Mouse (Mus musculus) cerebellum, postnatal 10 days (tissue): ENCODE data around the gene Taok1.
"Not testable (repeated sequence)": the region's sequence is repeated elsewhere in the genome, so short reads cannot be mapped to it uniquely, and the experiment has no call there.

Source experiments
- DNase-seq, 2 experiments: peaks; one replicate each; pipeline ENCODE4 v3.0.0; 2021; ENCODE audit warnings: mixed read lengths in 2 of 2

Taok1 gene

DNA sequence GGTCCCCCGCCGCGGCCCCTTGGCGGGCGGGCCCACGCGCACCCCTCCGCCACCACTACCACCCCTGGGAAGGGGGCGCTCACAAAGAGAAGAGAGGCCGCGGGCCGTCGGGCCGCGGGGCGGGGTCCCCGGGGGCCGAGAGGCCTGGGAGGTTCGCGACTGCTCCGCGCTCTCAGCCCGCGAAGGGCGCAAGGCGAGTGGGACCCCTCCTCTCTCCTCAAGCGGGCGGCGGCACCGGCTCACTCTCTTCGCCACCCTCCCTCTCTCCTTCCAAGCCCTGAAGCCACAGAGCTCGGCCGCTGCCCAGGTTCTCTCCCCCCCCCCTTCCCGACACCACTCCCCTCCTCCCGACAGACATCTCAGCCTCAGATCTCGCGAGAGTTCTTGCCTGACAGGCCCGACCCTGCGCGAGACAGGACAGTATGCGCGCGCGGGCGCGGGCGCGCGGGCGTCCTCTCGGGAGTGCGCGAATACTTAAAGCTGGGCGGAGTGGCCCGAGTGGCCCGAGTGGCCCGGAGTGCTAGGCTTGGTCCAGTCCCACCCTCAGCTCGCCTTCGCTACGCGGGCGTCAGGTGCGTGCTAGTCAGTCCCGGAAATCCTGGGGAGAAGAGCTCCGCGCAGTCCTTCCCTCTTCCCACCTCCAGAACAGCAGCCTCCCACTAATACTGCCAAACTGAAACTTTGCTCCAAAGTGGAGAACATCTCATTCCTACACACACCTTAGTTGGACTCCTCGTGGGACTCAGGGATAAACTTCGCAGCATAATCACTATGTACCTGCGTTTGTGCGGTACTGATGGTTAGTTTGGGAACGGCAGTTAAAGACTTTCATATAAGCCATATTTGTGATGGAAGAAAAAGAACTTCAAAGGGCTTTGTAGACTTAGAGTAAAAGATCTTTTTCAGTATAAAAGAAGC is at the start of gene Taok1:
TSS of gene Taok1 (minus strand) at position 278 of the 918 bp plus-strand sequence.
- peak; percentile 98 for DNase-seq

DNA sequence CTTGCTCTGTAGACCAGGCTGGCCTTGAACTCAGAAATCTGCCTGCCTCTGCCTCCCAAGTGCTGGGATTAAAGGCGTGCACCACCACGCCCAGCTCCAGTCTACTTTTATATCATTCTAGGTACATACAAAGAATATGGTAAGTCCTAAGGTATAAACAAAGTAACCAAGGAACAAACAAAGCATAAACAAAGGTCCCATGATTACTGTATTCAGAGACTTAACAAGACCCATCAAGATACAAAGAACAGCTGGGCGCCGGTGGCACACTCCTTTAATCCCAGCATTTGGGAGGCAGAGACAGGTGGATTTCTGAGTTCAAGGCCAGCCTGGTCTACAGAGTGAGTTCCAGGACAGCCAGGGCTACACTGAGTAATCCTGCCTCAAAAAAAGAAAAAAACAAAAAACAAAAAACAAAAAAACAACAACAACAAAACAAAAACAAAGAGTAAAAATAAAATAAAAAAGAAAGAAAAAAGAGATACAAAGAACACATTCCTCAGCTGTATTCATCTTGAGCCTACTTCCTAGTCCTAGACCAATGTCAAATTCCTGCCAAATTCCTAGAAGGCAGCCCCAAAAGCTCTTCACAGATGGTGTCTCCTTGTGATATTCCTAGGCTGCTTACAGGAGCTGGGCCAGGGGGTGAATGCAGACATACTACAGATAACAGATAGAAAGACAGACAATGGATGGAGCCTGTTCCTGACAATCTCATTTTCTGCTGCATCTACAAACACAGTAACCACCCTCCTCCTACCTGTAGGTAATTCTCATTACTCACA is 46.0 kb upstream of the Taok1 start:
- DNase-seq: not testable (repeated sequence)

DNA sequence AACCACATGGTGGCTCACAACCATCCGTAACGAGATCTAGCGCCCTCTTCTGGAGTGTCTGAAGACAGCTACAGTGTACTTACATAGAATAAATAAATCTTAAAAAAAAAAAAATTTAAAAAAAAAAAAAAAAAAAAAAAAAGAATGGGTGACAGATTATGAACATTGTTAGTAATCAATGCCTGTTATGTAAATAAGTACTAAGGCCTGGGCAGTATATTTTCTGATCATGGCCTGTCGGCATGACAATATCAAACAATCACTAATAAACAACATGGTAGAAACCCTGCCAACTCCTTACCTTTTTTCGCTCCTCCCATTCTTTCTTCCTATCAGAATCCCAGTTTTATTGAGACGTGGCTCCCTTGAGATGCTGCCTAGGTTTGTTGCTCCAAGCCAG is 44.9 kb upstream of the Taok1 start:
- DNase-seq: no peak

DNA sequence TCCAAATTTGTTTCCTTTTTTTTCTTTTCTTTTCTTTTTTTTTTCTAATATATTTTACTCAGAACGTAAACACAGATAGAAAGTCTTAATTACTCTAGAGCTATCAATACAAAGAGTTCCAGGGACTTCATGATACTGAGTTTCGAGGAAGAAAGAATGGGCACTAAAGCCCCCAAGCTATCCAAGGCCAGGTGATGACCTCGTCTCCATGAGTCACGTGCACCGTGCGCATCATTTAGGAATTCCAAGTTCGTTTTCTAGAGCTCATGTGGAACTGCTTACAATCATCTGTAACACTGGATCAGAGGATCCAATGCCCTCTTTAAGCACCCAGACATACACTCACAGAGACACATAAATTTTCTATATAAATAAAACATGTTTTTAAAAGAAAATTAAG is 41.3 kb upstream of the Taok1 start:
- DNase-seq: no peak

- peak; percentile 62 to 73 for DNase-seq
These were observed 37.9 kb upstream of the Taok1 start for GRCm38 (mm10) chr11:77645481-77645880.

- DNase-seq: no peak
These were observed 33.8 kb upstream of the Taok1 start for GRCm38 (mm10) chr11:77641390-77641789.

- peak; percentile 89 to 91 for DNase-seq
These were observed 22.6 kb upstream of the Taok1 start for GRCm38 (mm10) chr11:77630257-77630670.

- peak in 1 of 2 experiments; percentile 58 for DNase-seq
These were observed 21.9 kb upstream of the Taok1 start for GRCm38 (mm10) chr11:77629476-77629875.

- DNase-seq: no peak
These were observed 19.3 kb upstream of the Taok1 start for GRCm38 (mm10) chr11:77626596-77627535.

- DNase-seq: peak; percentile 81 to 84
These were observed 17.6 kb upstream of the Taok1 start for GRCm38 (mm10) chr11:77625061-77625855.

GRCm38 (mm10) chr11:77624441-77625060 is 16.9 kb upstream of the Taok1 start:
- DNase-seq: peak; percentile 61 to 65

DNA sequence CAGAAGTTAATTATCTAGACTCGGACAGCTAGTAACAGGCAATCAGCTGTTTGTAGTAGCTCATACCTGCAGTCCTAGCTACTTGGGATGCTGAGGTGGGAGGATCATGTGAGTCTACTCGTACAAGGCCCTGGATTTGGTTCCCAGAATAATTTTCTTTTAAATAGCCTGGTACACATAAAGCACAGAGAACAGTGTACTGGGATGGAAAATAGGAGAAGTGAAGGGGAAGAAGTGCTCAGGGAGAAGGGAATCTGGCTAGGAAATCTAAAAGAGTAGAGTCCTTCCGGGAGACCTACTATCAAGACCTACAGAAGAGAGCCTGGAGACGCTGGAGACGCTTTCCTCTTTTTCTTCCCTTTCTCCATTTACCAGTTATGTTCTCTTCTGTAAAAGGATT is 16.4 kb upstream of the Taok1 start:
- DNase-seq: no peak

DNA sequence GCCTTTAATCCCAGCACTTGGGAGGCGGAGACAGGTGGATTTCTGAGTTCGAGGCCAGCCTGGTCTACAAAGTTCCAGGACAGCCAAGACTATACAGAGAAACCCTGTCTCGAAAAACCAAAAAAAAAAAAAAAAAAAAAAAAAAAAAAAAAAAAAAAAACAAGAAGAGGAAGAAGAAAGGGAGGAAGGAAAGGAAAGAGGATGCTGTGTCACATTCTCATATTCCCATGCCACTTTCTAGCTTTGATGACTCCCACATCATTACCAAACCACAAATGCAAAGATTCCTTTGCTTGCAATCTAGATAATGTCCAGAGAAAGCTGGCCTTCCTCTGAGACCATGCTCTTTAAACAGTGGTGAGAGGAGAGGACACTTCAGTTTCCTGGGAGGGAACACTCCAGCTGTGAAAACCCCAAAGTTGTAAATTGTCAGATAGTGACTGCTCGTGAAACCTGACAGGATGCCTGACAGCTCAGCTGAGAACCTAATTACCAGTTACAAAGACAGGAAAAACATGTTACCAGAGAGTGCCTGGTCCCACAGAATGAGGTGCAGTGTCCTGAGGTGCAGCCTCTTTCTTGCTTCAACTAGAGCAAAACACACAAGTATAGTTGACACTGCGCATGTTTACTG is 14.4 kb upstream of the Taok1 start:
- DNase-seq: no peak

DNA sequence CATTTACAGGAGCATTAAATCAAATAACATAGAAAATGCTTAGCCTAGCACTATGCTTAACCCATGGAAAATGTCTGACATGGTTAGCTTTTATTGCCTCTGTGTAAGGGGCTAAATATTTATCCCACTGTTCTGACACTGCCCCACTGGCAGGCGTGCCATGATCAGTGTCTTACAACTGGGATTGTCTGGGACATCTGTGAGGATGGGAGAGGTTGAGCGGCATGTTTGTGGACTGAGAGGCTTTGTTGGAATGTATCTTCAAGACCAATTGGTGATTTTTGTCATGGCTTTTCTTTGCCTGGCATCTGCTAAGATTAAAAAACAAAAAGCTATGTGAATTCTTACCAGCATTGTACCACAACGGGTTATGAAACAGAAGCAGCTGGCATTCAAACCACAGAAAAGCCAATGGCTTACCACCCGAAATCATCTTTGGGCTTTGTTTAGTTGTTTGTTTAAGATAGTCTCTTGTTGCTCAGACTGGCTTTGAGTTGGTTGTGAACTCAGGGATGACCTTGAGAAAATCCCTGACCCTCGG is 7.5 kb upstream of the Taok1 start:
- no peak for DNase-seq

DNA sequence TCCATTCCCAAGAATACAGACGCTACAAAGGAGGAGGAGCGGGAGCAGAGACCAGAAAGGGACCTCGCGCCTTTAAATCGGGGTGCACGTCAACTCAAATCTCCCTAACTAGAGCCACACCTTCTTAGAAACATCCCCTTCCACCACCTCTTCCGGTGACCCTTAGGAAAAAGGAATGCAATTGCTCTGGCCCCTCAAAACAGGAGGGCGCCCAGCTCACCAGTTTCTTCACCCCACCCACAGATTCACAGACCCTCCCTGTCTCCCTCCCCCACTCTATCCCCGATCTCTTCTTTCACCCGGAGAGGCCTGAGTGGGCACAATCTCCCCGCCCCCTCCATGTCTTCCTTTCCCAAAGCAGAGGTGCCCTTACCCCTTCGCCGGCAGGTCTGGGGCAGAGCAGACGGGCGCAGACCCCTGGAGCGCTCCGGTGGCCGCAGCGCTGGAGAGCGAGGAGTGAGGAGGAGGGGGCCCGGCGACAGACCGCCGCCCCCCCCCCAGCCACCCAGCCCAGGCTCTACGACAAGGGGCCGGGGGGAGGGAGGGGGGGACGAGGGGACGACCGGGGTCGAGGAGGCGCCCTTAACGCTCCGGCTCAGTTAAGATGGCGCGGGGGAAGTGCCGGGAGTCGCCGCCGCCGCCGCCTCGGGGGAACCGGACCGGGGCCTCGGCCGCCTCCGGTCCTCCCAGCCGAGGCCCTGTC is 629 bp downstream of the Taok1 start:
- peak; percentile 68 to 69 for DNase-seq

DNA sequence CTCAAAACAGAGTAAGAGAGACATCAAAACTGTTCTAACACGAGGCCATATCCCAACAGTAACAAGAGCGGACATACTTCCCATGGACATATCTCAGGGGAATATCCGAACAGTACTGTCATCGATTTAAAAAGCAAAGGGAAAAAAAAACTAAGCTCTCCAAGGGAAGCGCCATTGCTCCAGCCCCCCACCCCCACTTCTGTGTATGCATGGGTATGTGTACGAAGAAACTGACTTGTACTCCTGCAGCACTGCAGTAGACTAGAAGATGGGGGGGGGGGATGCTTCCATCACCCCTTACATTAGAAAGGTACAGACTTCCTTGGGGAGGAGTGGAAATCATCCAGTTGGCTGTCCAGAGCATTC is 1.2 kb downstream of the Taok1 start:
- DNase-seq: peak; percentile 41 to 51

DNA sequence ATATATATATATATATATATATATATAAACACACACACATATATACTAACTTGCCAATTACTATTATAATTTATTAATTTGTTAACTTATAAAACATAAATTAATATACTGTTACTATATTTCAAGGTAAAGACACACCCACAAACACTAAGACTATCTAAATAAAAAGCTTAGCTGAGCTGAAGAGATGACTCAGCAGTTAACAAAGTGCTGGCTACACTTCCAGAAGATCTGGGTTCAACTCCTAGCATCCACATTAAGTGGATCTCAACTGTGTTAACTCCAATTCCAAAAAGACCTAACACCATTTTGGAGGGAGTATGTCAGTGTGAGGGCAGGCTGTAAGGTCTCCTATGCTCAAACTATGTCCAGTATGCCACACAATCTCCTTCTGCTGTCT is 10.3 kb downstream of the Taok1 start:
- DNase-seq: no peak

DNA sequence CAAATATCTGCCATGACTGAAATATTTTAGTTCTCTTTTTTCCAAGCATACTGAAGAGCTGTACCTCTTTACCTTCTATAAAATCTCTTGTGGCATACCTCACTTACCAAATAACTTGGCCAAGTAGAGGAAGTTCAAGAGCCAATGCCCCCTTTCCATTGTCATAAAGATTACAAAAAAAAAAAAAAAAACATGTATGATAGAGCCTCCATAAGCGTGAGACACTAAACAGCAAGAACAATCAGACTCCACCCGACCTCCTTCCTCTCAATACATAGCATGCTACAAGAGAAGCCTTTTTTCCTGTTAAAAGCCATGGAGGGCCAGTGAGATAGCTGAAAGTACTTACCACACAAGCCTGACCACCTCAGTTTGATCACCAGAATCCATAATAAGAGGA is 16.2 kb downstream of the Taok1 start:
- no peak for DNase-seq

DNA sequence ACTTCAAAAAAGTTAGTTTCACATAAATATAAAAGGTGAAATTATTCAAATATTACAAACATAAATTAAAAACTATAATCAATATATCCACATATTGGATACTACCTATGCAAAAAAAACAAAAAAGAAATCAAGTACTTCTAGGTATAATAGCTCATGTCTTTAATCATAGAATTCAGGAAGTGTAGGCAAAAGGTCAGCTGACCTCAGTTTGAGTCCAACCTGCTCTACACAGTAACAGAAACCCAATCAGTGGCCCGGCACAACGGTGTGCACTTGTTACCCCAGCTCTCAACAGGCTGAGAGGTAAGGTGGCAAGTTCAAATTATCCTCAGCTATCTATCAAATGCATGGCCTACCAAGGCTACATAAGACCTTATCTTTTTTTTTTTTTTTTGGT is 16.8 kb downstream of the Taok1 start:
- no peak for DNase-seq

DNA sequence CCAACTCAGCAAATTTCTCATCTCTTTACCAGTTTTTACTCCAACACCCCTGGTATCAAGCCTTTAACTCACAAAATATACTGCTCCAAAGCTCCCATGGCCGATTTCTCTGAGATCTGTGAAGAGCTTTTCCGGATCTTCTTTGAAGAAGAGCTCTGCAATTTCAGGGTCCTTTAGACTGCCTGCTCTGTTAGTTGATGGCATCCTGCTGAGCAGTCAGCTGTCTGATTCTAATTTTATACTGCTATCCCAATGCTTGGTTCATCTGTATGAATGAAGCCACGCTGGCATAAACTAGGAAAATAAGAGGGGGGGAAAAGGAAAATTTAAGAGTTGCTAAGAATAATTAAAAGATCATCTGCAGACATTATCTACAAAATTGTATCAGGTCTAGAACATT is 22.4 kb downstream of the Taok1 start:
- peak; percentile 67 to 68 for DNase-seq
